8 mouse cellular contexts compared by ENCODE assay signal in the genomic region with DNA sequence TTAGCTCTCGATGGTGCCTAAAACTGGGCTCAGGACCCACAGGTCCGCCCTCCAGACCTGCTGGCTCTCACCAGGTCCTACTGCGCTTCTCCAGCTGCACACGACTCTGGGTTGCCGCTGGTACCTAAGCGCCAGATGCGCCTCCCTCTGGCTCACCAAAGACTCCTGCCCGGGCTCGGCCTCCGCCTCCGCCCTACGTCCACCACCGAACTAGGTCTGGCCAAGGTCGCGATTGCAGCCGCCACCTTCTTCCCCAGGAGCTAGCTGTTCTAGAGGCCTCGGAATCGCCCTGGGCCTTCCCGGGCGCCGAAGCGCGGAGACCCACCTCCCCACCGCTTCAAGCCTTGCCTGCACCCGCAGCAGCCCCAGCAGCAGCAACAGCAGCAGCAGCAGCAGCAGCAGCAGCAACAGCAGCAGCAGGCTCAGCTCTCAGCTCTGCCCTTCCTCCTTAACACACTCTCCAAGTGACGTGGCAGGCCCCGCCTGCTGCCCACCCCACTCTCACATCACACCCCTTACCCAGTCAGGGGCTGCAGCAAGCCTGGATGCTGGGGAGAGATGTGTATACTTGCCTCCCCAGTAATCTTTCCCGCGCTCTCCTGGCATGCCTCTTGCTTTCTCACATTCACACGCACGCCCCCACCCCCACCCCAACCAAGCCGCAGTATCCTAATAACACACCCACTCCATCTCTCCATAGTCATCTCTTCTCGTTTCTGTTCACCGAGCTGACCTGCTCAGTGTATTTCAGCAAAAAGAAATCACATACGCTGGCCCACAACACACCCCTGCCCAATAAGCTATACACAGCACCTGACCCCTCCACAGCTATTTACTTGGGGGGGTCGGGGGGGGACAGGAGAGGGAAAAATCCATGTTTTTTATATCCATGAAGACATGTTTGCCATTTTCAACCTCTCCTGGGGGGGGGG. TPM values are rescaled to one million over a fixed set of nuclear protein-coding genes. Genes with fewer than 3 reads are reported as not detected.
A peak's percentile ranks its signal among the peaks of the same experiment; 100 is the strongest.
DNase-seq lines count a peak whose midpoint lies in the region; ATAC-seq lines count a peak whose summit lies in the region.

Gene Kcna6 (minus strand): TSS at position 464 of the 932 bp plus-strand sequence.

- ATAC-seq in heart, embryonic 11.5 days (replicated peaks; ENCODE audit: insufficient number of reproducible peaks, low FRiP score, low TSS enrichment), result peak; percentile 57; the same call in 1 of the 2 replicates
- ATAC-seq in midbrain, embryonic 16.5 days, result peak; percentile 99

- peak within 1 kb of the TSS; percentile 62 for H3K9ac ChIP-seq in heart, embryonic 11.5 days (ENCODE audit: low read depth, low read length)
- peak within 1 kb of the TSS; percentile 77 for H3K9ac ChIP-seq in midbrain, embryonic 16.5 days (ENCODE audit: low read depth, low read length)

- H3K36me3 ChIP-seq in heart, embryonic 11.5 days (ENCODE audit: control insufficient read depth, insufficient read depth, low read length), result no peaks in the 10 kb centered on the region
- peaks cover 3% of the 10 kb centered on the region; the same call in 1 of the 2 replicates for H3K36me3 ChIP-seq in midbrain, embryonic 16.5 days (ENCODE audit: control insufficient read depth, insufficient read depth, low read length)

- peak within 1 kb of the TSS; percentile 93 for H3K4me2 ChIP-seq in heart, embryonic 11.5 days
- peak within 1 kb of the TSS; percentile 83 for H3K4me2 ChIP-seq in midbrain, embryonic 16.5 days (ENCODE audit: low read length)

- no peak for DNase-seq in heart, postnatal 4 days
- peak; percentile 49 for DNase-seq in ZHBTc4 (ENCODE audit: low read depth, low spot score)
- peak; percentile 75 for DNase-seq in forelimb bud, embryonic 11.5 days (ENCODE audit: low read depth, low spot score)
- DNase-seq in layer of hippocampus, postnatal 36 days, result peak; percentile 50 to 55
- DNase-seq in thymus, postnatal 0 days (ENCODE audit: low spot score), result no peak
- DNase-seq in MN1 (ENCODE audit: low spot score), result no peak

- H3K9me3 ChIP-seq in heart, embryonic 11.5 days (replicated peaks; ENCODE audit: control insufficient read depth, low read length), result no peaks in the 10 kb centered on the region
- H3K9me3 ChIP-seq in midbrain, embryonic 16.5 days (replicated peaks; ENCODE audit: control insufficient read depth, low read length, poor library complexity, severe bottlenecking), result no peaks in the 10 kb centered on the region

- no peaks in the 10 kb centered on the region; the same call in 1 of the 2 replicates for H3K4me1 ChIP-seq in heart, embryonic 11.5 days (ENCODE audit: control insufficient read depth, insufficient read depth, low read length)
- H3K4me1 ChIP-seq in midbrain, embryonic 16.5 days (ENCODE audit: control insufficient read depth, insufficient read depth, low read length), result peaks cover 16% of the 10 kb centered on the region

- 2% methylated on average over 36 of the region's 36 CpGs for WGBS in heart, embryonic 11.5 days (ENCODE audit: insufficient replicate concordance)
- WGBS in midbrain, embryonic 16.5 days, result 1% methylated on average over 36 of the region's 36 CpGs

- H3K27ac ChIP-seq in heart, embryonic 11.5 days (ENCODE audit: low read depth, low read length), result no peak within 1 kb of the TSS
- H3K27ac ChIP-seq in midbrain, embryonic 16.5 days (ENCODE audit: low read length), result peak within 1 kb of the TSS; percentile 79

- peaks cover 52% of the 10 kb centered on the region for H3K27me3 ChIP-seq in heart, embryonic 11.5 days (ENCODE audit: control insufficient read depth, insufficient read depth, low read length)
- H3K27me3 ChIP-seq in midbrain, embryonic 16.5 days (ENCODE audit: control insufficient read depth, insufficient read depth, low read depth, low read length), result 0 out of 2 replicates have a peak, but pooled peaks cover 6% of the 10 kb centered on the region

- H3K4me3 ChIP-seq in heart, embryonic 11.5 days (ENCODE audit: low read depth, low read length), result peak within 1 kb of the TSS; percentile 49
- peak within 1 kb of the TSS; percentile 72 for H3K4me3 ChIP-seq in midbrain, embryonic 16.5 days (ENCODE audit: low read depth, low read length)

RNA-seq across cellular contexts. Expression of gene Kcna6, which starts in this region (rescaled TPM):
- polyA plus RNA-seq in heart, embryonic 11.5 days (2014; fragmentation: Nextera tagmentation; extraction: Ambion mirVana), result 0.97 and 1.5 TPM in 2 replicates
- 1 to 10 TPM; 2.0 to 2.1 TPM for total RNA-seq in heart, postnatal 4 days (2021)
- total RNA-seq in layer of hippocampus, postnatal 36 days (2021), result 10 to 100 TPM; 47.3 to 48.4 TPM
- polyA plus RNA-seq in midbrain, embryonic 16.5 days (2015; fragmentation: Nextera tagmentation; extraction: Ambion mirVana), result 22.7 and 28.8 TPM in 2 replicates
- 0.12 and 0.18 TPM in 2 replicates for polyA plus RNA-seq in thymus, postnatal 0 days (2015; fragmentation: Nextera tagmentation; extraction: Ambion mirVana)

Comparison
In these comparisons a context has a peak if more than half of its experiments do, and no peak if none do; other contexts are left out.
1. RNA of gene Kcna6 (total RNA-seq): 47.3 to 48.4 TPM in layer of hippocampus, postnatal 36 days; 2.0 to 2.1 TPM in heart, postnatal 4 days; every median in the first group is over 10 times any median in the second.
2. DNase-seq: peak in ZHBTc4 (single experiment), forelimb bud, embryonic 11.5 days (single experiment) and layer of hippocampus, postnatal 36 days (2 of 2); none in heart, postnatal 4 days (single experiment), thymus, postnatal 0 days (single experiment) and MN1 (single experiment).